Mouse (Mus musculus) heart, embryonic 13.5 days (tissue): Measurements from ENCODE around the gene Acap3. TPM values are rescaled to one million over a fixed set of nuclear protein-coding genes. Genes with fewer than 3 reads are reported as not detected.

Experiments used
- ATAC-seq: fragments of 200-750 bp; cut with Nextera tagmentation; 2 replicates; pipeline ENCODE4 v1.8.0; 2017; ENCODE audit warnings: moderate TSS enrichment; ENCODE audit not compliant: insufficient number of reproducible peaks, low FRiP score, low TSS enrichment; ENCODE audit errors: extremely low read depth
- H3K27ac ChIP-seq: fragments of 300-500 bp; sonication (generic); replicated peaks from 2 replicates; pipeline ENCODE4 v1.5.1; 2015; ENCODE audit warnings: moderate library complexity, mild to moderate bottlenecking, inconsistent platforms
- H3K27me3 ChIP-seq: fragments of 300-500 bp; sonication (generic); replicated peaks from 2 replicates; pipeline ENCODE4 v1.6.1; 2015; ENCODE audit warnings: mild to moderate bottlenecking, inconsistent platforms
- H3K36me3 ChIP-seq: fragments of 300-500 bp; sonication (generic); 2 replicates; pipeline ENCODE4 v1.6.1; 2015; ENCODE audit warnings: mild to moderate bottlenecking, inconsistent platforms
- H3K4me1 ChIP-seq: fragments of 300-500 bp; sonication (generic); 2 replicates; pipeline ENCODE4 v1.6.1; 2015; ENCODE audit warnings: inconsistent platforms
- H3K4me2 ChIP-seq: fragments of 300-500 bp; sonication (generic); 2 replicates; pipeline ENCODE4 v1.6.1; 2015; ENCODE audit warnings: inconsistent platforms, mild to moderate bottlenecking, moderate library complexity
- H3K4me3 ChIP-seq: fragments of 300-500 bp; sonication (generic); 2 replicates; pipeline ENCODE4 v1.5.1; 2015; ENCODE audit warnings: moderate library complexity, mild to moderate bottlenecking, inconsistent platforms
- H3K9ac ChIP-seq: fragments of 300-500 bp; sonication (generic); 2 replicates; pipeline ENCODE4 v1.6.1; 2015; ENCODE audit warnings: inconsistent platforms, mild to moderate bottlenecking, moderate library complexity
- H3K9me3 ChIP-seq: fragments of 300-500 bp; sonication (generic); 2 replicates; pipeline ENCODE4 v1.6.1; 2016; ENCODE audit warnings: inconsistent platforms
- WGBS: fragments of 180-500 bp; shearing (Covaris S2); methylation state at CpG from one replicate; pipeline ENCODE4 v1.1.7; 2015; ENCODE audit warnings: mixed read lengths; 5-methylcytosine and 5-hydroxymethylcytosine counted together
- microRNA-seq: library from miRNA; unstranded; fragments of <30 nt; microRNA quantifications from one replicate; pipeline ENCODE4, GENCODE M21; 2016
- polyA plus RNA-seq: library from polyadenylated mRNA; unstranded; fragments of >200 nt; fragmentation: Nextera tagmentation; extraction: Ambion mirVana; gene quantifications from 2 replicates; pipeline ENCODE4 v1.2.1, GENCODE M21; 2015

Acap3 gene
- polyA plus RNA-seq, 1 experiment from 2014 or later: 8.8 TPM

DNA sequence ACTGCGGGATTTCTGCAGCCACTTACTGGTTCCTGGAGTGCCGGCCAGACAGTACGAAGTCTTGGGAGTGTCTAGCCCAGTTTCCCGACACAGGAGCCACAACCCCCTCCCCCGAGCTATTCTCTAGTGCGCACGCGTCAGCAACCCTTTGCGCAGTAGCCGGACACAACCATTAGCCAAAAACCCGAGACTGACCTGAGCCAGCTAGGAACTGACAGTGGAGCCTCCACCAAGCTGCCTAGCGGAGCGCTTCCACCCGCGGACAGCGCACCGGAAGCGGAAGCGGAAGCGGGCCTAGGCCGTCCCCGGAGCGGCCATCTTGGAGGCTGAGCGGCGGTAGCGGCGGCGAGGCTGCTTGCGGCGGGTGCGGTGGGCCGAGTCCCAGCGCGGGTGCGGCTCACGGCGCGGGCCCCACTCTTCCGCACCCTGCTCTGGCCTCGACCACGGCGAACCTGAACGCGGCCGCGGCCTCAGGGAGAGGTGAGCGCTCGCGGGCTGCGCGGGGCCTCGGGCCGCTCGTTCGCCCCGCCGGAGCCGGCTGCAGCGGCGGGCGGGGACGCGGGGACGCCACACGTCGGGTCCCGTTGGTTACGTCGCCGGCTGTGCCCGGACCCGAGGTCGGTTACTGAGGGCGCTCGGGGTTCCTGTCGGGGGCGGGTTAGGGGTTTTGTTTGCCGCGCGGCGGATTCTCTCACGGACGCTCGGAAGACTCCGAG is 52.1 kb downstream of the Acap3 start, which contains the start of gene Ube2j2:
Gene Ube2j2, plus strand, starts transcription at position 298 of the 716 bp plus-strand sequence.
- H3K9ac ChIP-seq: peak within 1 kb of the TSS; percentile 97

DNA sequence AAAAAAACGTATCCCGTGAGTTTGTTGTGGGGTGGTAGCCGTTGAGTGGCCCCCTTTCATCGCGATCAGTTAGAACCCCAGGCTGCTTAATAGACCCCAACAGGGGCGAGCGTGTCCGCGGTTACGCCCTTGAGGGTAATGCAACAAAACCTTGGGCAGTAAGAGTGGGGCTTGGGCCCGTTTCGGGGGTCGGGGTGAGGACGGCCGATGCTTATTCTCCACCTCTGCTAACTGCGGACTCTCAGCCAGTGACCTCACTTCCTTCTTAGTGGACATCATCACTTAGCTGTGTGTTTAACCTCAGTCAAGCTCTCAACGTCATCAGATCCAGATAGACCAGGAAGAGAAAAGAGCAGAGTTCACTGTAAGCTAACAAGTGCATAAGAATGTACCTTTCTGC is 52.6 kb downstream of the Acap3 start:
- H3K9me3 ChIP-seq: no peaks in the 10 kb centered on the region
- no peaks in the 10 kb centered on the region; the same call in 1 of the 2 replicates for H3K27me3 ChIP-seq
- ATAC-seq: no peak
- H3K9ac ChIP-seq: peak overlapping the region; percentile 97
- peak overlapping the region; percentile 97 for H3K4me2 ChIP-seq
- H3K27ac ChIP-seq: peak overlapping the region; percentile 77
- peaks cover 29% of the 10 kb centered on the region for H3K36me3 ChIP-seq
- under 1% methylated on average over 17 of the region's 17 CpGs for WGBS
- peaks cover 25% of the 10 kb centered on the region for H3K4me1 ChIP-seq
- peak overlapping the region; percentile 99 for H3K4me3 ChIP-seq

More for the DNA sequence above, 52.1 kb downstream of the Acap3 start, which contains the start of gene Ube2j2:
- H3K4me3 ChIP-seq: peak within 1 kb of the TSS; percentile 99
- peak within 1 kb of the TSS; percentile 84 for H3K27ac ChIP-seq
- peaks cover 25% of the 10 kb centered on the region for H3K4me1 ChIP-seq
- peak; percentile 91 for ATAC-seq
- no peaks in the 10 kb centered on the region for H3K9me3 ChIP-seq
- under 1% methylated on average over 73 of the region's 85 CpGs for WGBS
- H3K27me3 ChIP-seq: no peaks in the 10 kb centered on the region; the same call in 1 of the 2 replicates
- peak within 1 kb of the TSS; percentile 97 for H3K4me2 ChIP-seq
- H3K36me3 ChIP-seq: peaks cover 23% of the 10 kb centered on the region

DNA sequence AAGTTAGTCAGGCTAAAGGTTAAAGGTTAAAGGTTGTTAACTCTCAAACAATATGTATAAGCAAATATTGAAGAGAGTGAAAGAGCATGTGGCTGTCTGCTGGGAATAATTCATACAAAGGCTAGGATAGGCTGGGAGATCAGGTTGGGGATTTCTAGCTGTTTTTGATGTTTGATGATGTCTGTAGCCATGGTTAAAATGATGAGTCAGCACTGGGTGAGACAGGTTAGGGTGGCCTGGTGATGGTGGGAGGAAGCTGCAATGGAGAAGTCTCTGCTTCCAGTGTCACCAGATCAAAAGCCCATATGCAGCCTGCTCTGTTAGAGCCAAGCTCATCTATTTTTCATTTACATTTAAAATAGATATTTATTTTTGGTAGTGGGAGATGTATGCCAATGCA is 55.5 kb downstream of the Acap3 start:
- no peak overlapping the region for H3K4me3 ChIP-seq

DNA sequence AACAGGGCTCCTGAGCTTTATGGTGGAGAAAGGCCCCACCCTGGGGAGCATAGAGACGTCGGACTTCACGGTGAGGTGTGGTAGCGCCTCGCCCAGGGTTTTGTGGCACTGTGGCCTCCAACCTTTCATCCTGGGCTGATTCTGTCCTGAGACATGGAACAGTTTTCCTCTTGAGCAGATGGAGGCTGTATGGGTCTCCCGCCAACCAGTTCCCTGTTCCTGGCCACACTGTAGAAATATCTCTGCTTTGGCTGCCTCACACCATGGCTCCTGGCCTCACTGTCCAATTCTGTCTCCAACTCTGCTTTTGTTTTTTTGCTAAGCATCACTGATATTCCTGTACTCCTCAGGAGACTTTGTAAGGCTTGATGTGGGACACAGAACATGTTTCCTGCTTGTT is 63.9 kb downstream of the Acap3 start:
- no peak; the same call in 1 of the 2 replicates for ATAC-seq
- Histone ChIP-seq H3K27me3 (no peaks in the 10 kb centered on the region), H3K9me3 (no peaks in the 10 kb centered on the region), H3K27ac (no peak overlapping the region), H3K4me1 (no peaks in the 10 kb centered on the region), H3K4me3 (no peak overlapping the region), H3K9ac (no peak overlapping the region), H3K36me3 (peaks cover 84% of the 10 kb centered on the region), H3K4me2 (no peak overlapping the region)
- 93% methylated on average over 6 of the region's 6 CpGs for WGBS

More for the DNA sequence above, 55.5 kb downstream of the Acap3 start:
- H3K27me3 ChIP-seq: no peaks in the 10 kb centered on the region
- H3K27ac ChIP-seq: no peak overlapping the region
- no peaks in the 10 kb centered on the region for H3K9me3 ChIP-seq
- peaks cover 25% of the 10 kb centered on the region for H3K4me1 ChIP-seq
- H3K4me2 ChIP-seq: no peak overlapping the region
- no peak for ATAC-seq
- H3K36me3 ChIP-seq: peaks cover 57% of the 10 kb centered on the region
- H3K9ac ChIP-seq: no peak overlapping the region

Small RNA genes within 50 kb of the gene (microRNA-seq; reads per million reads assigned to microRNA genes)
- not detected for gene Gm22991

Other genes with a start within 250 kb of the Acap3 start
- not detected in 2 replicates for gene Gm10563, start 246.4 kb upstream of the Acap3 start, polyA plus RNA-seq
- gene Mmp23, start 238.4 kb upstream of the Acap3 start, polyA plus RNA-seq: 67.1 and 73.0 TPM in 2 replicates
- 16.5 and 16.9 TPM in 2 replicates for gene Mib2, start 222.6 kb upstream of the Acap3 start, polyA plus RNA-seq
- gene Fndc10, start 197.5 kb upstream of the Acap3 start, polyA plus RNA-seq: 1.1 and 1.4 TPM in 2 replicates
- gene Ssu72, start 187.0 kb upstream of the Acap3 start, polyA plus RNA-seq: 105 and 122 TPM in 2 replicates
- gene Tmem240, start 157.0 kb upstream of the Acap3 start, polyA plus RNA-seq: 0.46 and 0.51 TPM in 2 replicates
- 87.7 and 93.2 TPM in 2 replicates for gene Atad3a, start 130.7 kb upstream of the Acap3 start, polyA plus RNA-seq
- 3.5 and 3.7 TPM in 2 replicates for gene Vwa1, start 117.1 kb upstream of the Acap3 start, polyA plus RNA-seq
- 4.2 and 5.3 TPM in 2 replicates for gene Tmem88b, start 105.9 kb upstream of the Acap3 start, polyA plus RNA-seq
- not detected in 2 replicates for gene Ankrd65, start 101.4 kb upstream of the Acap3 start, polyA plus RNA-seq
- gene Mrpl20, start 88.9 kb upstream of the Acap3 start, polyA plus RNA-seq: 138 and 157 TPM in 2 replicates
- gene Ccnl2, start 79.3 kb upstream of the Acap3 start, polyA plus RNA-seq: 97.1 and 113 TPM in 2 replicates
- gene Aurkaip1, start 60.5 kb upstream of the Acap3 start, polyA plus RNA-seq: 126 and 144 TPM in 2 replicates
- 56.7 and 59.3 TPM in 2 replicates for gene Mxra8, start 52.1 kb upstream of the Acap3 start, polyA plus RNA-seq
- gene Dvl1, start 44.4 kb upstream of the Acap3 start, polyA plus RNA-seq: 2.8 and 2.9 TPM in 2 replicates
- 0.09 and 0.11 TPM in 2 replicates for gene Tas1r3, start 28.5 kb upstream of the Acap3 start, polyA plus RNA-seq
- gene Cptp, start 22.4 kb upstream of the Acap3 start, polyA plus RNA-seq: 9.1 and 9.8 TPM in 2 replicates
- 36.0 and 36.4 TPM in 2 replicates for gene Ints11, start 22.3 kb upstream of the Acap3 start, polyA plus RNA-seq
- 32.5 and 33.1 TPM in 2 replicates for gene Pusl1, start within 50 bp of the Acap3 start, polyA plus RNA-seq
- 72.0 and 81.6 TPM in 2 replicates for gene Ube2j2, start 52.0 kb downstream of the Acap3 start, polyA plus RNA-seq
- gene C1qtnf12, start 70.5 kb downstream of the Acap3 start, polyA plus RNA-seq: 20.3 and 32.8 TPM in 2 replicates
- 8.8 and 10.7 TPM in 2 replicates for gene B3galt6, start 100.8 kb downstream of the Acap3 start, polyA plus RNA-seq
- 127 and 136 TPM in 2 replicates for gene Sdf4, start 101.0 kb downstream of the Acap3 start, polyA plus RNA-seq
- gene Tnfrsf4, start 122.0 kb downstream of the Acap3 start, polyA plus RNA-seq: 0.42 and 0.47 TPM in 2 replicates
- 1.9 and 2.0 TPM in 2 replicates for gene Tnfrsf18, start 134.3 kb downstream of the Acap3 start, polyA plus RNA-seq
- gene Ttll10, start 167.6 kb downstream of the Acap3 start, polyA plus RNA-seq: 0.60 and 0.66 TPM in 2 replicates
- 16.2 and 18.0 TPM in 2 replicates for gene 9430015G10Rik, start 218.2 kb downstream of the Acap3 start, polyA plus RNA-seq
- gene Rnf223, start 238.7 kb downstream of the Acap3 start, polyA plus RNA-seq: 0.16 and 0.22 TPM in 2 replicates